Mouse (Mus musculus) gastrocnemius, postnatal 36 days (tissue): ENCODE measurements around the gene Crip1. TPM values are rescaled to one million over a fixed set of nuclear protein-coding genes. Genes with fewer than 3 reads are reported as not detected.
"Not testable (repeated sequence)": the region's sequence is repeated elsewhere in the genome, so short reads cannot be mapped to it uniquely, and the experiment has no call there.

ENCODE experiments used
- DNase-seq, 2 experiments: peaks; one replicate each; pipeline ENCODE4 v3.0.0; 2022
- intact Hi-C: fragments of 180-260 bp; cut with DNase I; formaldehyde crosslinking; loops from one replicate; pipeline ENCODE4 v1.15.1; 2025
- total RNA-seq, 2 experiments: library from RNA; stranded (reverse); gene quantifications; 2 replicates each; pipeline ENCODE4 v1.2.3; 2021

Crip1 gene
- total RNA-seq, 2 experiments from 2014 or later: 73.5 to 88.6 TPM

GRCm38 (mm10) chr12:113156540-113156929 lies 10.4 kb downstream of the Crip1 start:
- intact Hi-C loops: no loop called here
- no peak for DNase-seq

- intact Hi-C loops: no loop called here
- DNase-seq: no peak
Observed at GRCm38 (mm10) chr12:113157002-113157401, 10.9 kb downstream of the Crip1 start.

- DNase-seq: no peak
- intact Hi-C loops: no loop called here
Observed at GRCm38 (mm10) chr12:113157521-113157920, 11.4 kb downstream of the Crip1 start.

GRCm38 (mm10) chr12:113157971-113158370 lies 11.9 kb downstream of the Crip1 start:
- intact Hi-C loops: no loop called here
- no peak for DNase-seq

- intact Hi-C loops: no loop called here
- no peak for DNase-seq
Observed at GRCm38 (mm10) chr12:113163561-113164006, 17.5 kb downstream of the Crip1 start.

- intact Hi-C loops: no loop called here
- DNase-seq: no peak
Observed at GRCm38 (mm10) chr12:113168031-113168536, 22.0 kb downstream of the Crip1 start.

GRCm38 (mm10) chr12:113176960-113177725 lies 31.0 kb downstream of the Crip1 start:
- intact Hi-C loops: no loop called here
- DNase-seq: no peak

- intact Hi-C loops: no loop called here
- no peak for DNase-seq
Observed at GRCm38 (mm10) chr12:113181020-113181419, 34.9 kb downstream of the Crip1 start.

GRCm38 (mm10) chr12:113184945-113185344 lies 38.8 kb downstream of the Crip1 start:
- no peak for DNase-seq
- intact Hi-C loops: no loop called here

GRCm38 (mm10) chr12:113185442-113186291 lies 39.6 kb downstream of the Crip1 start, which contains the start of gene Tmem121:
TSS of gene Tmem121 (plus strand) at chr12:113185930.
- intact Hi-C loops: no loop called here
- no peak for DNase-seq

- no peak for DNase-seq
- intact Hi-C loops: no loop called here
Observed at GRCm38 (mm10) chr12:113186326-113187010, 40.4 kb downstream of the Crip1 start.

GRCm38 (mm10) chr12:113187011-113187375 lies 40.9 kb downstream of the Crip1 start:
- intact Hi-C loops: no loop called here
- no peak for DNase-seq

GRCm38 (mm10) chr12:113187584-113188295 lies 41.6 kb downstream of the Crip1 start:
- intact Hi-C loops: no loop called here
- DNase-seq: peak; percentile 54 to 63

GRCm38 (mm10) chr12:113188349-113189055 lies 42.4 kb downstream of the Crip1 start:
- DNase-seq: no peak
- intact Hi-C loops: no loop called here

GRCm38 (mm10) chr12:113193423-113193822 lies 47.3 kb downstream of the Crip1 start:
- DNase-seq: no peak
- intact Hi-C loops: no loop called here

- DNase-seq, intact Hi-C loops: not testable (repeated sequence)
Observed at GRCm38 (mm10) chr12:113199132-113199531, 53.0 kb downstream of the Crip1 start.

- DNase-seq: no peak
- intact Hi-C loops: no loop called here
Observed at GRCm38 (mm10) chr12:113201301-113201700, 55.2 kb downstream of the Crip1 start.

GRCm38 (mm10) chr12:113202008-113202407 lies 55.9 kb downstream of the Crip1 start:
- DNase-seq: no peak
- intact Hi-C loops: no loop called here
